Mouse (Mus musculus) megakaryocyte, embryonic 14.5 days (primary cell): Measurements from ENCODE around the gene Gm20425.

ENCODE experiments used
- FLI1 ChIP-seq: IDR thresholded peaks from 2 replicates; pipeline ENCODE4 v1.6.1; 2012; ENCODE audit warnings: low read length, inconsistent platforms, mixed read lengths
- GATA1 ChIP-seq: IDR thresholded peaks from 3 replicates; pipeline ENCODE4 v1.6.1; 2012; ENCODE audit warnings: mixed read lengths, low read length, inconsistent platforms, borderline replicate concordance

GRCm38 (mm10) chr9:103168771-103169170 is 61.3 kb downstream of the Gm20425 start:
- no peak for TF ChIP-seq GATA1
- no peak for TF ChIP-seq FLI1
